Mouse (Mus musculus) heart, postnatal 4 days (tissue): ENCODE measurements around the gene Vim. TPM values are rescaled to one million over a fixed set of nuclear protein-coding genes. Genes with fewer than 3 reads are reported as not detected.

Experiments
- total RNA-seq, 2 experiments: library from RNA; stranded (reverse); gene quantifications; 2 replicates each; pipeline ENCODE4 v1.2.3; 2021

Gene Vim
- total RNA-seq, 2 experiments from 2014 or later, result 1,329 to 1,381 TPM

Other genes with a start within 250 kb of the Vim start
- 1 to 10 TPM; 1.0 to 1.2 TPM for gene Cubn, start 82.1 kb upstream of the Vim start, total RNA-seq
- gene Trdmt1, start 29.3 kb upstream of the Vim start, total RNA-seq, result 10 to 100 TPM; 11.3 to 14.4 TPM
- gene St8sia6, start 220.1 kb downstream of the Vim start, total RNA-seq, result 1 to 10 TPM in 1 of 2 experiments, under 1 TPM in 1; 0.95 to 1.2 TPM